Mouse (Mus musculus) stomach, embryonic 14.5 days (tissue): ENCODE measurements at regions not wholly inside any gene's neighbourhood (a gene's known extent, or its start where the extent isn't known, plus 50 kb on each side); places are given as distances from the start of the nearest gene placed in this dataset.

ENCODE experiments used
- ATAC-seq: fragments of 200-750 bp; cut with Nextera tagmentation; 2 replicates; pipeline ENCODE4 v1.8.0; 2017; ENCODE audit warnings: low read depth, moderate TSS enrichment; ENCODE audit not compliant: insufficient number of reproducible peaks, insufficient read depth, low FRiP score
- H3K27ac ChIP-seq: fragments of 300-500 bp; sonication (generic); 2 replicates; pipeline ENCODE4 v1.5.1; 2014; ENCODE audit warnings: mild to moderate bottlenecking, low read length, moderate library complexity, mixed read lengths
- H3K27me3 ChIP-seq: fragments of 300-500 bp; sonication (generic); 2 replicates; pipeline ENCODE4 v1.6.1; 2014; ENCODE audit warnings: low read length, control low read depth, mixed read lengths; ENCODE audit not compliant: control insufficient read depth, insufficient read depth
- H3K36me3 ChIP-seq: fragments of 300-500 bp; sonication (generic); 2 replicates; pipeline ENCODE4 v1.6.1; 2014; ENCODE audit warnings: mild to moderate bottlenecking, control low read depth, low read length, moderate library complexity, mixed read lengths; ENCODE audit not compliant: control insufficient read depth, insufficient read depth
- H3K4me1 ChIP-seq: fragments of 300-500 bp; sonication (generic); 2 replicates; pipeline ENCODE4 v1.6.1; 2014; ENCODE audit warnings: low read length, control low read depth, mixed read lengths; ENCODE audit not compliant: control insufficient read depth, insufficient read depth
- H3K4me2 ChIP-seq: fragments of 300-500 bp; sonication (generic); replicated peaks from 2 replicates; pipeline ENCODE4 v1.6.1; 2014; ENCODE audit warnings: low read depth, low read length, control low read depth
- H3K4me3 ChIP-seq: fragments of 300-500 bp; sonication (generic); 2 replicates; pipeline ENCODE4 v1.5.1; 2014; ENCODE audit warnings: low read depth, low read length, control low read depth
- H3K9ac ChIP-seq: fragments of 300-500 bp; sonication (generic); replicated peaks from 2 replicates; pipeline ENCODE4 v1.6.1; 2014; ENCODE audit warnings: low read depth, mild to moderate bottlenecking, control low read depth, low read length, moderate library complexity, mixed read lengths
- H3K9me3 ChIP-seq: fragments of 300-500 bp; sonication (generic); 2 replicates; pipeline ENCODE4 v1.6.1; 2016; ENCODE audit warnings: low read depth, low read length, control low read depth; ENCODE audit not compliant: control insufficient read depth
- WGBS: fragments of 180-500 bp; shearing (Covaris S2); extraction: QIAGEN DNeasy Blood & Tissue Kit; methylation state at CpG from one replicate; pipeline ENCODE4 v1.1.7; 2014; 5-methylcytosine and 5-hydroxymethylcytosine counted together

- 22% methylated on average over 11 of the region's 11 CpGs for WGBS
These were observed 83.4 kb downstream of the Lrrc30 start for GRCm38 (mm10) chr17:67548966-67549700.

GRCm38 (mm10) chr17:67544410-67544809, 88.1 kb downstream of the Lrrc30 start:
- H3K4me1 ChIP-seq = no peaks in the 10 kb centered on the region
- H3K9ac ChIP-seq = no peak overlapping the region
- 56% methylated on average over 7 of the region's 7 CpGs for WGBS
- ATAC-seq = no peak
- H3K4me2 ChIP-seq = no peak overlapping the region
- H3K36me3 ChIP-seq = no peaks in the 10 kb centered on the region
- H3K27me3 ChIP-seq = no peaks in the 10 kb centered on the region
- peaks cover 3% of the 10 kb centered on the region; the same call in 1 of the 2 replicates for H3K9me3 ChIP-seq
- H3K27ac ChIP-seq = no peak overlapping the region
- H3K4me3 ChIP-seq = no peak overlapping the region

More at GRCm38 (mm10) chr17:67548966-67549700, 83.4 kb downstream of the Lrrc30 start:
- H3K4me2 ChIP-seq = no peak overlapping the region
- no peak overlapping the region for H3K27ac ChIP-seq
- H3K4me3 ChIP-seq = no peak overlapping the region
- no peaks in the 10 kb centered on the region for H3K36me3 ChIP-seq
- peaks cover 3% of the 10 kb centered on the region; the same call in 1 of the 2 replicates for H3K9me3 ChIP-seq
- no peak overlapping the region for H3K9ac ChIP-seq
- H3K27me3 ChIP-seq = no peaks in the 10 kb centered on the region
- no peaks in the 10 kb centered on the region for H3K4me1 ChIP-seq
- no peak for ATAC-seq

DNA sequence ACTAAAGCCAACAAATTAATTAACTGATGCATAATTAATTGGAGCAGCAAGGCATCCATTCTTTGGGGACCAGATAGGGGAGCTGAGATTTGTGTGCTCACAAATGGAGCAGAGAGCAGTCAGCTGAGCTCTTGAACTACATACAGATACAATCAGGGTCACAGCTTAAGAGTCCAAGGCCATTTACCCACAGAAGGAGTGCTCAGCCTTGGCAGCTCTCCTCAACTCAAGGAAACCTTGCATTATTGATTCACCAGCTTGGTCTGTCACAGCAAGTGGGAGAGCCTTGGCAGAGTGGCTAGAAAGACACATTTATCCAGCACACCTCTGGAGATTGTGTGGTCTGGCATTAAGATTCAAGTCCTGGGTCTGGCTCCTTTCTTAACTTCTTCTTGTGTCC, 100.2 kb downstream of the Lrrc30 start:
- no peak for ATAC-seq

GRCm38 (mm10) chr17:67520848-67521411, 111.6 kb downstream of the Lrrc30 start:
- Histone ChIP-seq H3K27ac (no peak overlapping the region), H3K4me3 (no peak overlapping the region), H3K9me3 (no peaks in the 10 kb centered on the region; the same call in 1 of the 2 replicates), H3K4me1 (no peaks in the 10 kb centered on the region), H3K4me2 (no peak overlapping the region), H3K27me3 (no peaks in the 10 kb centered on the region), H3K36me3 (no peaks in the 10 kb centered on the region), H3K9ac (no peak overlapping the region)
- 45% methylated on average over 8 of the region's 8 CpGs for WGBS
- no peak for ATAC-seq

More for the DNA sequence above, 100.2 kb downstream of the Lrrc30 start:
- H3K9me3 ChIP-seq = no peaks in the 10 kb centered on the region
- no peaks in the 10 kb centered on the region for H3K27me3 ChIP-seq
- no peaks in the 10 kb centered on the region for H3K4me1 ChIP-seq
- no peaks in the 10 kb centered on the region for H3K36me3 ChIP-seq
- no peak overlapping the region for H3K9ac ChIP-seq
- no peak overlapping the region for H3K4me3 ChIP-seq
- H3K27ac ChIP-seq = no peak overlapping the region
- no peak overlapping the region for H3K4me2 ChIP-seq

DNA sequence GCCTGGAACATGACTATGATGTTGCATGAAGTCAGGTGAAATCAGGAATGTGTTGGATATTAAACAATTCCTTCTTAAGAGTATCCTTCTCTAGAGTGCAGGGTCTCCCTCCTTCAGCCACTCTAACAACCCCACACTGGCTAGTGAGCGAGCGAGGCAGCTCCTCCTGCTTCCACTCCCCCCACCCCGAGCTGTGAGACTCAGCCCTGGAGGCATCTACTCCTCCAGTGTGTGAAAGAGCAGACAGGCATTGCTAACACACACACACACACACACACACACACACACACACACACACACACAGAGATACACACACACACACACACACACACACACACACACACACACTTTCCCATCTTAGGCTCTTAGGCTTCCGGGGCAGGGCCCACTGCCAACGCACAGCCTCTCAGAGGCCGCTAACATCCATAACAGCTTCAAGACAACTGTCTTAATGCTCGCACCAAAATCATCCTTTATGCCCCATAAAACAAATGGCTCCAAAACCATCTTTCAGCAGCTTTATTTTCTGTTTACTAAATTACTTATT, 116.8 kb downstream of the Lrrc30 start:
- H3K9me3 ChIP-seq = no peaks in the 10 kb centered on the region
- H3K4me3 ChIP-seq = no peak overlapping the region
- no peaks in the 10 kb centered on the region for H3K36me3 ChIP-seq
- H3K27me3 ChIP-seq = no peaks in the 10 kb centered on the region
- H3K9ac ChIP-seq = no peak overlapping the region
- H3K4me2 ChIP-seq = no peak overlapping the region
- no peaks in the 10 kb centered on the region for H3K4me1 ChIP-seq
- no peak for ATAC-seq
- 66% methylated on average over 7 of the region's 7 CpGs for WGBS
- peak overlapping the region; percentile 33; the same call in 1 of the 2 replicates for H3K27ac ChIP-seq

DNA sequence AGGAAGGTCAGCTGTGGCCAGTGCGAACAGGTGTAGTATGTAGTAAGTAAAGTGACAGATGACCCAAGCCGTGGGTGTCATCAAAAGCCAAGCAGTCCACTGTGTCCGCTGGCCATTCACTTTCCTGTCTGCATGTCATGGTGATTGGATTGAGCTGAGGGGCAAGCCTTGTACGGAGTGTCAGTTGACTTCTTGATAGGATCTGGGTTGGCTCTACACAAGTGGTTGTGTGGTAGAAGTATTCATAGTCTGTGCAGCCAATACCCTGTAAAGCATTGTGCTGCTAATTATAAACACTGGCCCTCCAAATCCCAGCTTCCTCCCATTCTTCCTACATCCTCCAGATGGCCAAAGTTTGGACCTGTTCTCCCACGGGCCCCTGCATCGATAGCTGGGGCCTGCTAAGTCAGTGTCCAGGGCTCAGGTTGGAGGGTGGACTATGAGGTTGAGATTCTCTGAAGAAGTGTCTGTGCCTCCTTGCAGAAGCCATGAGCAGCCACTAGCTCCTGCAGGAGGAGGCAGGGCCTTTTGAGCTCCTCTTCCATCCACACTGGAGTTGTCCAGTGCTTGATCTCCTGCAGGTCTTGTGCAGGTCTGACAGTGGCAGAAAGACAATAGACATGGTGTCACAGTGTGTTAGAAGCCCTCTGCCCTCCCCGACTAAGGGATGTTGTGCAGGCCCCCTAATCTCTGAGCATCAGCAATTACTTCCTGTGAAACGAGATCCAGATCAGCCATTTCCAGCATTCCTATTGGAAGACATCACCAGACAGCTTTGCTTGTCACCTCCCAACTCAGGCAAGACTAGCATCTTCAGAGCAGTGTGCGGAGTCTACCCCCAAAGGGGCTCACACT, 117.9 kb downstream of the Lrrc30 start:
- H3K9me3 ChIP-seq = no peaks in the 10 kb centered on the region

GRCm38 (mm10) chr17:67512699-67513450, 119.6 kb downstream of the Lrrc30 start:
- 62% methylated on average over 6 of the region's 6 CpGs for WGBS
- no peak overlapping the region for H3K4me2 ChIP-seq
- H3K36me3 ChIP-seq = no peaks in the 10 kb centered on the region
- H3K27ac ChIP-seq = peak overlapping the region; percentile 64; the same call in 1 of the 2 replicates
- no peak for ATAC-seq
- no peaks in the 10 kb centered on the region for H3K9me3 ChIP-seq
- no peaks in the 10 kb centered on the region for H3K27me3 ChIP-seq
- H3K9ac ChIP-seq = no peak overlapping the region
- H3K4me3 ChIP-seq = no peak overlapping the region
- H3K4me1 ChIP-seq = no peaks in the 10 kb centered on the region

More for the DNA sequence above, 117.9 kb downstream of the Lrrc30 start:
- Histone ChIP-seq H3K4me2 (no peak overlapping the region), H3K4me3 (no peak overlapping the region), H3K27ac (no peak overlapping the region), H3K36me3 (no peaks in the 10 kb centered on the region), H3K9ac (no peak overlapping the region), H3K4me1 (no peaks in the 10 kb centered on the region), H3K27me3 (no peaks in the 10 kb centered on the region)
- WGBS = 58% methylated on average over 9 of the region's 9 CpGs
- no peak for ATAC-seq

- H3K36me3 ChIP-seq = no peaks in the 10 kb centered on the region
- ATAC-seq = no peak
- H3K27ac ChIP-seq = peak overlapping the region; percentile 55; the same call in 1 of the 2 replicates
- no peak overlapping the region for H3K9ac ChIP-seq
- no peaks in the 10 kb centered on the region for H3K4me1 ChIP-seq
- H3K9me3 ChIP-seq = no peaks in the 10 kb centered on the region
- H3K27me3 ChIP-seq = no peaks in the 10 kb centered on the region
- 70% methylated on average over 6 of the region's 6 CpGs for WGBS
- H3K4me3 ChIP-seq = no peak overlapping the region
- no peak overlapping the region for H3K4me2 ChIP-seq
These were observed 120.5 kb downstream of the Lrrc30 start for GRCm38 (mm10) chr17:67512008-67512407.
